Mouse (Mus musculus) G1E (cell line): ENCODE measurements at regions not wholly inside any gene's neighbourhood (a gene's known extent, or its start where the extent isn't known, plus 50 kb on each side); places are given as distances from the start of the nearest gene placed in this dataset.

Experiments used
- CTCF ChIP-seq: IDR thresholded peaks from 2 replicates; pipeline ENCODE4 v1.5.1; 2012; ENCODE audit warnings: low read depth, low read length, inconsistent platforms, mixed read lengths
- GATA1 ChIP-seq: IDR thresholded peaks from 2 replicates; pipeline ENCODE4 v1.6.1; 2012; ENCODE audit warnings: borderline replicate concordance, low read length, inconsistent platforms, mixed read lengths
- TAL1 ChIP-seq: conservative IDR thresholded peaks from 2 replicates; pipeline ENCODE4 v1.6.1; 2012; ENCODE audit warnings: low read depth, low read length, inconsistent platforms, mixed read lengths

DNA sequence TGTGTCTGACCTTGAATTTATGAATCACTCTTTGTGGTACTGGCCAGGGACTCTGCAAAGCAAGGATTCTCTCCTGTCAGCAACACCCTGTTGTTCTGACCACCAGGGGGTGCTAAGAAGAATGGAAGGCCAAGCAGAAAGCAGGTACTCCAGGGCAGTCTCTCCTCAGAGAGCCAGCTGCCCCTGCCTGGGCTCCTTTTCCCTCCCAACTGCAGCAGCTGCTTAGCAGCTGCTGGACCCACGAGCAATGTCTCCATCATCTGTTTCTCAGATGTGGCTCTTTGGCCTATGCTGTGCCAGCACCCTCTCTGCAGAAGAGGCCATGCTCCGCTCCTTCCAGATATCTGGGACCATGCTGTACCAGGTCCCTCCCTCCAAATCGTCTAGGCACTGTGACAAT, 124.9 kb downstream of the Abhd5 start:
- TF ChIP-seq CTCF (no peak), GATA1 (no peak), TAL1 (no peak)
